Mouse (Mus musculus): ENCODE results near the gene Khsrp.

Gene Khsrp

DNA sequence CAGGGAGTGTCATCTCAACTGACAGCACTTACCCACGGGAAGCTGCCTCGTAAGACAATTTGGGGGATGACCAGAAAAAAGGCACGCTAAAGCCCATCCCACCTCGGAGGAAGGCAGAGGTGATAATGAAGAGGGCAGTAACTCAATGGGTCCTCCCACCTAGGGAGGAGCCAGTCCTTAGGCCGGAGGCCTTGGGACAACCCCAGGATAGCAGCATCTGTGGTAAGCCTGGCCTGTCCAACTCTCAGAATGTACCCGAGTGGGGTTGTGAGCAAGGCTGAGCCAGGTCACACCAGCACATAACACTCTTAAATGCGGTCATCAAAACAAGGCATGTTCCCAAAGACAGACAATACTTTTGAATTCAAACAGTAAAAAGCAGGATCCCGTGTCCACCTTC is 1.6 kb downstream of the Khsrp start:
- DNase-seq (ENCODE audit: low spot score in 2 of 2) = no peak

DNA sequence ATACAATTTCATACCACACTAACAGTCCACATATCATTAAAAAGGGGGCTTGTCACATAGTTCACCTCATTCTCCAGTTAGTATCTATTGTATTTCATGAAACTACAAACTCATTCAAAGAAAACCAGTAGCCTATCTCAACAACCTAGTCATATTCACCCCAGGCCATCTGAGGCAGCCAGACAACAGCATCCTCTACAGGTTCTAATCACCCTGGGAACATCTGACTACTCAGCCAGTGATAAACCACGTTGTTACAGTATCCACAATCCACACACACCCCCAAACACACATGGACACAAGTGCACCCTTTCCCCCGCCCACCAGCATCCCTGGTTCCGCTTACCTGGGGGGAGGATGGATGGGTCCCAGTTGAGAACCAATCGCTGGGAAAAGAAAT is 3.9 kb downstream of the Khsrp start:
- DNase-seq (ENCODE audit: low spot score in 2 of 2) = no peak

DNA sequence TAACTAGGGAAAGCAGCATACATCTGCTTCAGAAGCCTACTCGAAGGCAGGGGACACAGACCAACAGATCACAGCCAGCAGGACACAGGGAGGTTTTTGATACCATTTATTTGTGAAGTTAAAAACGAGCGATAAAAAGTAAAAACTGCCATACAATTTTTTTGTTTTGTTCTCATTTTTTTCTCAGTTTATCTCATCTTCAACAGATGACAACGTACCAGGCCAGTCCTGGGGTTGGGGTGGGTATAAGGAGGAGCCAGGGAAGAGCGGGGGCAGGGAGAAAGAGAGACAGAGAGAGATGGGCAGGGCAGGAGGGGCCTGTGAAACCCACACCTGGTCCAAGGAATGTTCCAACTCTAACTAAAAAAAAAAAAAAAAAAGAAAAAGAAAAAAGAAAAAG is 10.4 kb downstream of the Khsrp start:
- DNase-seq (ENCODE audit: low spot score in 2 of 2) = no peak

DNA sequence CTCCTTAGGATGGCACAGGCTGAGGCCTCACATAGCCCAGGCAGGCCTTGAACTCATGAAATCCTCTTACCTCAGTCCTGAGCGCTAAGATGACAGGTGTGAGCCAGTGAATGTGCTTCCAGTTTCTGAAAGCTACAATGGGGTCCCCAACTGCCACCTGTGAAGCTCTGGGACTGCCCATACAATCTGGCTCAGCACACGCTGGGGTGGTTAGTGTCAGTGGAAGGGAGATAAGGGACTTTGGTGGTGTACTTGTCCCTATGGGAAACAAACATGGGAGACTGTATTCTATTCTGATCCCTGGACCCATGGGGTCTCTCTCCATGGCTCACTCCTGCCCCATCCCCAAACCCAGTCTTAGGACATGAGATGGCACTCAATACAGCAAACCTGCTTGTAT is 11.6 kb downstream of the Khsrp start:
- DNase-seq (ENCODE audit: low spot score in 2 of 2) = no peak

DNA sequence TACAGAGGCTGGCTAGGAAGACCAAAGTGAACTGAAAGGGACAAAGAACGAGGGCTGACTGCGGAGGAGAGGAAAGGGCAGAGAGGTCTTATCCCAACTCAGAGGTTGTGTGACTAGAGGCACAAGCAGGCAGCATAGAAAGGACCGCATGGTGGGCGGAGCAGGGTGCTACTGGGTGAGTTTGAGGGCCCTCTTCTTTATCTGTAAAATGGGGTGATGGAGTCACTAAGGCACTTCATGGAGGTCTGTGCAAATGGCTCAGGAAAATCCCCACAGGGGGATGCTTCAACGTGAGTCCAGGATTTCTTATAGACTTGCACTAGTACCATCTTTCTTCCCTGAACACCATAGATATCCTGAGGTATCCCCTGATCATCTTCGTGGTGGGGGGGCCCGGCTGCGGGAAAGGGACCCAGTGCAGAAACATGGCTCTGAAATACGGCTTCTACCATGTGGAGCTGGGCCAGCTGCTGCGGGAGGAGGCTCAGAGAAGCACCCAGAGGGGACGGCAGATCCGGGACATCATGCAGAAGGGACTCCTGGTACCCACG is 19.0 kb downstream of the Khsrp start:
- DNase-seq (ENCODE audit: low spot score in 2 of 2) = no peak

DNA sequence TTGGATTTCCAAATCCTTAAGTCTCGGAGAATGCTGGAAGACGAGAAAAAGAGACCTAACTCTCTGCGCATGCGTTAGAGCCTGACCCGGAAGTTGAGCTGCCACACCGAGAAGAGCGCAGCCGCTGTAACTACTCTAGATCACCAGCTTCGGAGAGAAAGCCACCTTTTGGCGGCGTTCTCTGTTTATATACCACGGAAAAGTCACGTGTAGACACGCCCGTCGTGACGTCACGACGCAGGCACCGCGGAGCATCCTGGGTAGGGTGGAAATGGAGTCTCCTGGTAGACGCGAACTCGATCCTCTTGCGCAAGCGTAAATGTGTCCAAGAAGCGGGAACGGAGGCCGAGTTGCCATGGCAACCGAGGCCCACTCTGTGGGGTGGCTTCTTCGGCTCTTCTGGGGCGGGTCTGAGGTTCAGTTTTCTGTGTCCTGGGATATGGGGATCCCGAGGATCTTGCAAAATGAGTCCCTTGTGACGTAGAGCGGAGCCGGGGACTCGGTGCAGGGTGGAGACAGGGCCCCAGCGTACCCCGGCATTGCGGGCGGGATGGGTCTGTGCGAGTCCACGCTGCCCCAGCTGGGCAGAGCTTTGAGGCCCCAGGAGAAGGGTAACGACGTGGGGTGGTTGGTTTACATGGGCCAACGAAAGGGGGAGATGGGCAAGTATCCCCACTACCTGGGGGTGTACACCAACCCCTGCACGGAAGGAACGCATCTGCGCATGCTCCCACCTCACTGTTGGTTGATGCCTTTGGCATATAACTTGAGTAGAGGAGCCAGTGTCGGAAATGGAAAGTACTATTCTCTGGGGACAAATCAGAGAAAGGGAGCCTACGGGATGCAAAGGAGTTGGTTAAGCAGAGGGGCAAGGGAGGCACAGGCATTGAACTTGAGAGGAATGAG is 19.8 kb downstream of the Khsrp start, which contains the start of the genes Gtf2f1 and Gm17949:
Gene Gtf2f1 (minus strand): TSS at position 53 of the 906 bp plus-strand sequence.
Gene Gm17949 (plus strand): TSS at position 234 of the 906 bp plus-strand sequence.
- DNase-seq (ENCODE audit: low spot score in 2 of 2) = peak; percentile 78 to 85

DNA sequence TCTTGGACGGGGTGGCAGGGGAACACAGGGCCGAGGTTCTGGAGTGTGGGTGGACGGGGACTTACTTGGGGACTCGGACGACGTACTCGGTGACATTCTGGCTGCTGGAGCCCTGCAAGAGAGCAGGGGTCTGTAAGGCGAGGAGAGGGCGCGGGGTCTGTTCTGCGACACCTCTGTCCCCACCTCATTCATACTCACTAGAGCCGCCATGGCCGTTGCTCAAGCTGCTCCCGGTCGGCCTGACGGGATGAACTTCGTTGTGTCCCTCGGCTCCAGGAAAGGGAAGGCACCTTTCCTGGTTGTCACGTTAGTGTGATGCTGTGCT is 20.4 kb downstream of the Khsrp start:
- no peak for DNase-seq (ENCODE audit: low spot score in 2 of 2)

DNA sequence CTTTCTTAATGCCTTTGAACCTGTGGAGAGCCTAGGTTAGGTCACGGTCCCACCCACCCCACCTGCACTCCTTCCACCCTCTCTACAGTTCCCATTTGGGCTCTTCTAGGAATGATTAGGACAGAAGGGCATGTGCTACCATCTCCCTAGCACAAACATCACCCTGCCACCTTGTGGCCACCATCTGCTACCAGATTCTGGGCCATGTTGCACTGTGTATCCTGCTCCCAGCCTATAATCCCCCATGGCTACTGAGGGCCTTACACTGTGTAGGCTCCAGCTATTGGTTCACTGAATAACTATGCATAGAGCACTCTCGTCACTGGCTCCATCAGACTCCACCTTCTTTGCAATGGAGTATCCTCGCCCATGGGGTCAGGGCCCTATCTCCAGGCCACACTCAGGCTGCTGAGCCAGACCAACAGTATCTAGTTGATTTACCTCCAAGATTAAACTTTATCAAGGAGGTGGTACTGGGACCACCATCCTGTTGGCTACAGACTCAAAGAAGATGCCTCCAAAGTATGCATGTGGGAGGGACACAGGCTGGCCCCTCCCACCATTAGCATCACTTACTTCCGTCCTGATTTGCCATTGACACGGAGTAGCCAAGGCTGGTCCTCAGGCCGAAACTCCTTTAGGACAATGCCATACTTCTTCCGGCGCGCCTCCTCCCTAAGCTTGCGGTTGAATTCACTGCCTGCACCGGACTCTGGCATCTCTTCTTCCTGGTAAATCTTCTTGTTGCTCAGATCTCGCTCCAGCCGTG is 24.0 kb downstream of the Khsrp start:
- no peak for DNase-seq (ENCODE audit: low spot score in 2 of 2)

DNA sequence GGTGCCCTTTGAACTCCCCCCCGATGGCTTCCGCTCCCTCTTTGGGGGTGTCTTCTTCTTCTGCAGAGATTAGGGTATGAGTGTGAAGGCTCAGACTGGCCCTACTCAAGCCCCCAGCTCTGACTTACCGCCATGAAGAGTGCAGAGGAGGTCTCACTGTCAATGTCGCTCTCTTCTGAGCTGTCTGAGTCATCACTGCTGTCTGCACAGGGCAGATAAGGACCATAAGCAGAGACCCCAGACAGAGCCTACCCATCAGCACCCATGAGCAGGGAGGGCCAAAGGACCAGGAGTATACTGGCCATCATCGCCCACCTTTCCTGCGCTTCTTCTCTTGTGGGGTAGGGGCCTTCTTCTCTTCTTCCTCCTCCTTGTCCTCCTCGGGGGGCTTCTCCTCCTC is 27.3 kb downstream of the Khsrp start:
- DNase-seq (ENCODE audit: low spot score in 2 of 2) = no peak

DNA sequence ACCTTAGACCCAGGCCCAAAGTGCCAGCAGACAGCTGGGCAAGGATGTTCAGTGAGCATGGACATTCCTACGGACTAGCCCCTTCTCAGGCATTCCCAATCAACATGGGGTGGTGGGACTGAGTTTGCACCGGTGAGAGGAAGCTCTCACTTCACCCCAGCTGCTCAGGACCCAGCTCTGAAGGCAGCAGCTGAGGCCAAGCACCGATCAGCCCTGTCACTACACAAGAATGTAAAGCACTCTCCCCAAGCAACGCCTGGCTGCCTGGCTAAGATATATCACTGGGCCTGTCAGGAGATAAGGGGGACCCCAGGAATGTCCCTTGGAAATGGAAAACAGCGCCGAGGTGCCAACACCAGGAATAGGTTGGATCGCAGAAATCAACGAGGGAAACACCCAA is 30.1 kb downstream of the Khsrp start:
- no peak for DNase-seq (ENCODE audit: low spot score in 2 of 2)

DNA sequence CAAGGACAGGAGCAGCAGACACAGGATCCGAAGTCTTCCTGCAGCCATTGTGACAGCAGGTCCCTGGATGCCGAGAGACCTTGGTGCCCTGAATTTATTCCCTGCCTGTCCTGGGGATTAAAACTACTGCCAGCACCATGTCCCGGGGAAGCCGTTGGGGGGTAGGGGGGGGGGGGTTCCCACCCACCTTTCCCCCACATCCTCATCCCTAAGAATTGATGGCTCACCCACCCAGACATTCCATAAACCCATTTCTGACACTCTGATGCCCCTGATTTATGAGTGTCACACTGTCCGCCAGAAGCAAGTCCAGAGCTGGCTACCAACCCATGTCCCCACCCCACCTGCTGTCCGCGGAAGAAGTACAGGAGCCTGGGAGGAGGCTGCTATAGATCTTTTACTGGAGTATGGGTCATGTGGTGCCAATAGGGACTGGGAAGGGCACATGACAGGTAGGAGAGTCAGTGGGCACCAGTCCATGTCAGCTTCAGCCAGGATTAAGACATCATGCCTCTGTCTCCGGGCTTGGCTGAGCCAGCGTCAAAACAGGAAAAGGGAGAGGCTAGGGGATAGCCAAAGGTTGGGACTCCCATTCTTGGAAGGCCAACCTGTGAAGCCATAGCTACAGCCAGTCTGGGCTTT is 31.2 kb downstream of the Khsrp start, which contains the start of gene Pspn:
Gene Pspn (minus strand): TSS at position 51 of the 642 bp plus-strand sequence.
- DNase-seq (ENCODE audit: low spot score in 2 of 2) = no peak

DNA sequence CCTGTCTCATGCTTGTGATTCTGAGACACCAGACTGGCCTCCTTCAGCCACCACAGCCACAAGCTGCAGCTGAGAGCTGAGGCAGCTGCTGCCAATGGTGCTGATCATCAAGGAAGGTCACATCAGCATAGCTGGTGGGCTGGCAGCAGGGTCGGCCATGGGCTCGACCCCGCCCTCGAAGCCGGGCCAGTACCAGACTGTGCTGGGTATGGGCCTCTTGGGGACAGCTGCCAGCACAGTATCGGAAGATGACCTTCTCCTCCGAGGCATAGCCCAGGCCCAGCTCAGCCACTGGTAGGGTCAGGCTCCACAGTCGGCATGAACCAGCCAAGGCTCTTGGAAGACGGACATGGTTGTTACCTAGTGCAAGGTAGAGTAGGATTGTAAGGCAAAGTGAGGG is 31.9 kb downstream of the Khsrp start:
- no peak for DNase-seq (ENCODE audit: low spot score in 2 of 2)

DNA sequence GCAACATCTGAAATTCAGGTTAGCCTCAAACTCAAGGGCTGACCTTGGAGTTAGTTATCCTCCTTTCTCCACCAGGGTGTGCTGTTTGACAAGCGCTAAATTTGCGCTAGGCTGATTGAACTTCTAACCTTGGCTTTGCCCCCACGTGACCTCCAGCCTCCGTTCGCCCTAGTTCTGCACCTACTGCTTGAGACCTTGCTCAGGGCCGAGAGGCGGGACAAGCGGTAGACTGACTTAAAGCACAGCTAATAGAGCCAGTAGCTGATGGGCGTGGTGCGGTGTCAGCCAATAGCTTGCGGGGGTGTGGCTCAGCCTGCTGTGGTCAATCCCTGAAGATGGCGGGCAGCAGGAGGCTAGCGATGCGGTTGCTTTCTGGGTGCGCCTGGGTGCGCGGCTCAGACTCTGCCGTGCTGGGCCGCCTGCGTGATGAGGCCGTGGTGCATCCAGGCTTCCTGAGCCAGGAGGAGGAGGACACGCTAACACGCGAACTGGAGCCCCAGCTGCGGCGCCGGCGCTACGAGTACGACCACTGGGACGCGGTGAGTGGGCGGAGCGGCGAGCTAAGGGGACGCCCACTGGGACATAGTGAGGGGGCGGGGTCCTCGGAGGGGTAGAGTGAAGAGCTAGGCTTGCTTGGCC is 34.2 kb downstream of the Khsrp start, which contains the start of gene Alkbh7:
Gene Alkbh7 (plus strand): TSS at position 311 of the 639 bp plus-strand sequence.
- peak; percentile 88 to 90 for DNase-seq (ENCODE audit: low spot score in 2 of 2)

DNA sequence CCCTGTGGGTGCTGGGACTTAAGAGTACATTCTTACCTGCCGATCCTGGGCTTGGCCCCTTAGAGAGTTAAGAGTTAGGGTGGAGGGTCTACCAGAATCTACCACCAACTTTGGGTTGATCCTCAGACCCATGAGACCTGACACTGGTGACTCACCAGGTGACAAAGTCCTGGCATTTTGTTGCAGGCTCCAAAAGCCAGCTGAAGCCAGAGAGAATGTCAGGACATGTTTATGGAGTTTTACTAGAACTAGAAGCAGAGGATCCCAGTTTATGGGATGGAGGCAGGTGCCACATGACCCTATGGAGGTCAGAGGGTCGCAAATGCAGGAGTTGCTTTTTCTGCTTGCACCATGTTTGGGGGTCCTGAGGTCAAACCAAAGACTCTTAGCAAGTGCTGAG is 34.8 kb downstream of the Khsrp start:
- no peak for DNase-seq (ENCODE audit: low spot score in 2 of 2)

DNA sequence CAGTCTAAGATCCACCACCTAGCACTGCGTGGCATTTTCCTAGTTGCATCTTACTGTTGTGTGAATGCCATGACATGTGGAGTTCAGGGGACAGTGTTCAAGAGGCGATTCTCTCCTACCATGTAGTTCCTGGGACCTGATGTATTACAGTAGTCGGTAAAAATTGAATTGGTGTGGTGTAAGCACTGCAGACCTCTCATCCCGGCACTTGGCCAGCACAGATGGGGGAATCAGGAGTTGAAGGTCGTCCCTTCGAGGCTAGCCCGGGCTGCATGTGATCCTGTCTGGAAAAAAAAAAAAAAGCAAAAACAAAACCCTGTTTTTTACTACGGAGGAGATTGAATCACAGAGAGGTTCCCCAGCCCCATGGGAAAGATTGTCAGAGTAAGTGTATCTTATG is 36.3 kb downstream of the Khsrp start:
- DNase-seq (ENCODE audit: low spot score in 2 of 2) = no peak

DNA sequence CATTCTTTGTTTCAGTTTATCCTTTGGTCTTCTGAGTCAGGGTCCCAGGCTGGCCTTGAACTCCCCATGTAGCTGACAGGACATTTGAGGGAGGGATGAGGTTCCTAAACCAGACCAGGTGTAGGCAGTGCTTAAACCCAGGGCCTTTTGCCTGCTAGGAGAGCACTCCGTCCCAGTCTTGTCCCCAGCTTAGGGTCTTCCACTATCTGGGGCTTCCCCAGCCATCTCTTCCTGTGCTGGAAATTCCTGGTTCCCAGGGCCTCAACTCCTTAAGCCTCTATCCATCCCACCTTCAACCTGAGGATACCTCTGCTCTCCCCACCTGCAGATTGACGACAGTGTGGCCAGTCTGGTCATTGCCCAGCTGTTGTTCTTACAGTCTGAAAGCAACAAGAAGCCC is 40.4 kb downstream of the Khsrp start:
- no peak for DNase-seq (ENCODE audit: low spot score in 2 of 2)

DNA sequence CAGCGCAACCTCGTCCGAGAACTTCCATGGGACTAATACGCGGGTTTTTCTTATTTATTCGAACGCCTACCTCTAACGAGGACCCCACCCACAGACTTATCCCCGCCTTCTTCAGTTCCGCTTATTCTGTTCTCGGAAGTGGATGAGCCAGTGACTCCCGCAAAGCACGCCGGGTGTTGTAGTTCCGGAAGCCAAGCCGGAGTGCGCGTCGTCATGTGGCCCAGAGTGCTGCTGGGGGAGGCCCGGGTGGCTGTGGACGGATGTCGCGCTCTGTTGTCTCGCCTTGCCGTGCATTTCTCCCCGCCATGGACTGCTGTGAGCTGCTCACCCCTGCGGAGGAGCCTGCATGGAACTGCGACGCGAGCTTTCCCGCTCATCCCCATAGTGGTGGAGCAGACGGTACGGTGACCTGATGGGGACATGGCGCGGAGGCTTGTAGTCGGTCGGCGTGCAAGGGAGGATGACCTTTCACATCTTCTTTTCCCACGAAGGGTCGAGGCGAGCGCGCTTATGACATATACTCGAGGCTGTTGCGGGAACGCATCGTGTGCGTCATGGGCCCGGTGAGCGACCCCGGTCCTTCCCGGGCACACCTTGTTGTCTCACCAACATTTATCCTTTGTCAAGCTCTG is 41.1 kb downstream of the Khsrp start, which contains the start of gene Clpp:
Gene Clpp (plus strand): TSS at position 191 of the 632 bp plus-strand sequence.
- DNase-seq (ENCODE audit: low spot score in 2 of 2) = peak; percentile 83 to 93

DNA sequence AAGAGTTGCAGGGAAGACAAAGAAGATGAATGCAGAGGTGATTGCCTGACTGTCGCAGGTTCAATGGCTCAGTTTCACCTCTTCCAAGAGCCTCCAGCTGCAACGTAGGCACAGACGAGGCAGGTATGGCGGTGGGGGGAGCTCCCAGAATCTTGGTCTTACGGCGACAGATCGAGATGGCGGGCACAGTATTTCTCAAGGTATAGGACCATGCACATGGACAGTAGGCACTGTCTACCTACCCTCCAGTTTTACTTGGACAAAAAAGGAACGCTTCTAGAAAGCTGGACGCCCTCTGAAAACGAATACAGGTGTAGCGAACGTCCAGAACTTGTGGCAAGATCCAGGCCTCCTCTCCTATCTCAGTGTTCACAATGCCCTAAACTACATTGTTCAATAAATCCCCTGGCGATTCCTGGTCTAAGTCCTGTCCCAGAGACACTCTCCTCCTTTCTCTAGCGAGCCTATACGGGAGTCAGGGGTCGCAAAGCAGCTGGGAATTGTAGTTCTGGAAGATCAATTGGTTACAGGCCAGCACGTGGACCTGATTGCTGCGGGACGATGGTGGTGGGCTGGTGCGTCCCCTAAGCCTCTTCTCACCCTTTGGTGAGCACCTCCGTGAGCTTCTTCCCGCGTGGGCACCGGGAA is 41.7 kb downstream of the Khsrp start:
- DNase-seq (ENCODE audit: low spot score in 2 of 2) = peak in 1 of 2 experiments; percentile 47

DNA sequence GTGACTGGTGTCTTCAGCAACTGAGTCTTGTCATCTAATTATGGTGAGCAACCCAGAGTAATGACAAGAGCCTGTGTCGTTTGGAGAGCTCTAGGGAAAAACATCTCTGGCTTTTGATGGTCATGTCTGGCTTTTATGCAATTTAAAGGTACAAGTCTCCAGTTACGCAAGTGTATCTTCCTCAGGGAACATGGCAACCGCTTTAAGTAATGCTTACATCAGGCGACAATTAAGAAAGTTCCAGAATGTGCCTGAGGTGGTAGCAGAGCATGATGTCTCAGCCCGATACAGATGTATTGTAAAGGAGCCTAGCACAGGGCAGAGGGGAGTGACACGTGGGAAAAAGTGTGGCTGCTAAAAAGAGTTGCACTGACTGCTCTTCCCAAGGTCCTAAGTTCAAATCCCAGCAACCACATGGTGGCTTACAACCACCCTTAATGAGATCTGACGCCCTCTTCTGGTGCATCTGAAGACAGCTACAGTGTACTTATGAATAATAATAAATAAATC is 42.3 kb downstream of the Khsrp start:
- no peak for DNase-seq (ENCODE audit: low spot score in 2 of 2)

DNA sequence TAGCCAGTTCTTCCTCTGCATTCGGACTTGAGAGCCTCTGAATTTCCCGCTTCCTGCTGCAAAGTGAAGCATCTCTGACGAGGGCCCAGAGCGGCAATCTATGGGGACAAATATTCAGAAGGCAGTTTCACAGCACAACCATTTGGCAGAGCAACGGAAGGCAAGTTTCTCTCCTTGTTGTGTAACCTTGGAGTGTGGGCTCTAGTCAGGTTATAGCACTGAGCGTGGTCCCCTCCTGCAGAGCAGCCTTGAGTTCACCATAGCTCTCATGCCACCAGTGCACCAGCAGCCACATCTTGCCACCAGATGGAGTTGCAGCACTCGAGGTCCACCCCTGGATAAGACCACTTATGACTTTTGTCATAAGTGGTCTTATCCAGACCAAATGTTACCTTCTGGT is 42.9 kb downstream of the Khsrp start:
- no peak for DNase-seq (ENCODE audit: low spot score in 2 of 2)
